Comparison of ENCODE assay signal across 9 mouse cellular contexts in the genomic region with DNA sequence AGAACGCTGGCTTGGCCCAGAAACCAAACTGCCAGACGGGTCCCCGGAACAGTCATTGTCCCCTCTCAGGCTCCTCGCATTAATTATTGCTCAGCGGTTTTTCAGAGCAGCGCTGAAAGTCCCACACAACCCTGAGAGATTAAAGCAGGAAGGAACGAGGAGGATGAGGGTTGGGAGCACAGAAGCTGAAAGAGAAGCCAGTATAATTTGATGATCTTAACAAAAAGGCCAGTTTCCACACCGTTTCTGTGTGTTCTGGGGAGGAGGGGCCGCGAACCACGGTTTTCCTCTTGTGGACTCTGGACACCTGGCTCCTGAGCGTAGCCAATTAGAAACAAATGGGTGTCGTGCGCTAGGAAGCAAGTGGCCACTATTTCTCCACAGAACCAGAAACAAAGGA.
DNase-seq lines count a peak whose midpoint lies in the region; ATAC-seq and TF ChIP-seq lines count a peak whose summit lies in the region.
"Had no signal": no experiment of that assay in that cellular context is flagged by ENCODE, and none has a peak within 500 bp of the region (broad histone marks: within the 10 kb centered on the region; RNA-seq: fewer than 3 reads in every experiment).

No protein-coding gene starts in this region.

- 0 out of 2 replicates have a peak overlapping the region, but pooled peaks have one; percentile 10 for H3K4me3 ChIP-seq in kidney, postnatal 0 days (replicated peaks; ENCODE audit: low read depth, low read length)
- H3K4me3 ChIP-seq in forebrain, embryonic 15.5 days: peak overlapping the region; percentile 34
- peak overlapping the region; percentile 8; the same call in 1 of the 2 replicates for H3K4me3 ChIP-seq in liver, embryonic 15.5 days (replicated peaks)
- peak overlapping the region; percentile 7; the same call in 1 of the 2 replicates for H3K4me3 ChIP-seq in thymus, adult 2 months (ENCODE audit: control insufficient read depth, insufficient read depth, low read length)

- H3K27ac ChIP-seq in kidney, postnatal 0 days: no peak overlapping the region
- no peak overlapping the region for H3K27ac ChIP-seq in forebrain, embryonic 15.5 days (replicated peaks)
- no peak overlapping the region for H3K27ac ChIP-seq in liver, embryonic 15.5 days (replicated peaks)
- H3K27ac ChIP-seq in thymus, adult 2 months (ENCODE audit: control insufficient read depth, insufficient read depth, low read length): peak overlapping the region; percentile 24

- DNase-seq in kidney, postnatal 0 days (ENCODE audit: low spot score): no peak
- no peak for DNase-seq in kidney, postnatal 10 days
- peak; percentile 29 for DNase-seq in thymus, adult 2 months
- DNase-seq in frontal cortex, adult 2 months (ENCODE audit: extremely low spot score in 1 of 2, low spot score in 1 of 2): no peak
- no peak for DNase-seq in c-Kit-positive CD71-positive TER-119-positive erythroid progenitor cells, embryonic 14.5 days (ENCODE audit: low spot score)

- H3K27me3 ChIP-seq in kidney, postnatal 0 days (ENCODE audit: insufficient read depth, low read length): peaks cover 11% of the 10 kb centered on the region; the same call in 1 of the 2 replicates
- H3K27me3 ChIP-seq in forebrain, embryonic 15.5 days: peaks cover 10% of the 10 kb centered on the region
- peaks cover 53% of the 10 kb centered on the region for H3K27me3 ChIP-seq in liver, embryonic 15.5 days
- H3K27me3 ChIP-seq in thymus, adult 2 months (ENCODE audit: control insufficient read depth, insufficient read depth, low read length): no peaks in the 10 kb centered on the region

- no peak for ATAC-seq in kidney, postnatal 0 days (replicated peaks; ENCODE audit: low FRiP score, low read depth)
- ATAC-seq in forebrain, embryonic 15.5 days (replicated peaks): peak; percentile 51; the same call in 1 of the 2 replicates
- ATAC-seq in liver, embryonic 15.5 days (ENCODE audit: insufficient read depth): no peak
- ATAC-seq in activated CD4-positive, CD25-positive, alpha-beta regulatory T cell, adult 4 months: no peak

- 3% methylated on average over 14 of the region's 14 CpGs for WGBS in kidney, postnatal 0 days
- 2% methylated on average over 14 of the region's 14 CpGs for WGBS in forebrain, embryonic 15.5 days
- 2% methylated on average over 14 of the region's 14 CpGs for WGBS in liver, embryonic 15.5 days (ENCODE audit: insufficient replicate concordance)
- whole genome bisulfite sequencing in thymus, adult 2 months: under 1% methylated on average over 14 of the region's 14 CpGs

- no peak for TF ChIP-seq CTCF in kidney, postnatal 0 days (IDR thresholded peaks at IDR 0.05; ENCODE audit: low read depth)
- no peak for TF ChIP-seq CTCF in thymus, adult 2 months (IDR thresholded peaks at IDR 0.05; ENCODE audit: borderline replicate concordance, control insufficient read depth, extremely low read depth, insufficient read depth, low read length, poor library complexity)

- H3K9me3 ChIP-seq in kidney, postnatal 0 days (replicated peaks; ENCODE audit: low read length): no peaks in the 10 kb centered on the region
- H3K9me3 ChIP-seq in forebrain, embryonic 15.5 days: no peaks in the 10 kb centered on the region
- no peaks in the 10 kb centered on the region for H3K9me3 ChIP-seq in liver, embryonic 15.5 days (replicated peaks)
- H3K9me3 ChIP-seq: G1E had no signal

- H3K36me3 ChIP-seq in kidney, postnatal 0 days (ENCODE audit: insufficient read depth, low read length): no peaks in the 10 kb centered on the region
- no peaks in the 10 kb centered on the region for H3K36me3 ChIP-seq in forebrain, embryonic 15.5 days
- H3K36me3 ChIP-seq in liver, embryonic 15.5 days (replicated peaks): no peaks in the 10 kb centered on the region
- H3K36me3 ChIP-seq in thymus, adult 2 months (ENCODE audit: control insufficient read depth, insufficient read depth, low read length): no peaks in the 10 kb centered on the region
- H3K36me3 ChIP-seq: G1E had no signal

- H3K4me2 ChIP-seq in kidney, postnatal 0 days (ENCODE audit: low read length): peak overlapping the region; percentile 23
- peak overlapping the region; percentile 47 for H3K4me2 ChIP-seq in forebrain, embryonic 15.5 days (replicated peaks)
- H3K4me2 ChIP-seq in liver, embryonic 15.5 days: peak overlapping the region; percentile 35

- no peak overlapping the region for H3K9ac ChIP-seq in kidney, postnatal 0 days (ENCODE audit: low read depth, low read length)
- H3K9ac ChIP-seq in forebrain, embryonic 15.5 days (replicated peaks): peak overlapping the region; percentile 43
- H3K9ac ChIP-seq in liver, embryonic 15.5 days: no peak overlapping the region

- no peaks in the 10 kb centered on the region for H3K4me1 ChIP-seq in kidney, postnatal 0 days (replicated peaks; ENCODE audit: insufficient read depth, low read length)
- peaks cover 17% of the 10 kb centered on the region for H3K4me1 ChIP-seq in forebrain, embryonic 15.5 days
- 0 out of 2 replicates have a peak, but pooled peaks cover 6% of the 10 kb centered on the region for H3K4me1 ChIP-seq in liver, embryonic 15.5 days (replicated peaks)
- H3K4me1 ChIP-seq in thymus, adult 2 months (replicated peaks; ENCODE audit: control insufficient read depth, insufficient read depth, low read length): peaks cover 37% of the 10 kb centered on the region

- TF ChIP-seq POLR2A in thymus, adult 2 months (IDR thresholded peaks at IDR 0.05; ENCODE audit: control insufficient read depth, extremely low read depth, insufficient read depth, low read length, poor library complexity): no peak
